Mouse (Mus musculus): ENCODE measurements around the gene Zfhx3.
"Not testable (repeated sequence)": the region's sequence is repeated elsewhere in the genome, so short reads cannot be mapped to it uniquely, and the experiment has no call there.

Gene Zfhx3

DNA sequence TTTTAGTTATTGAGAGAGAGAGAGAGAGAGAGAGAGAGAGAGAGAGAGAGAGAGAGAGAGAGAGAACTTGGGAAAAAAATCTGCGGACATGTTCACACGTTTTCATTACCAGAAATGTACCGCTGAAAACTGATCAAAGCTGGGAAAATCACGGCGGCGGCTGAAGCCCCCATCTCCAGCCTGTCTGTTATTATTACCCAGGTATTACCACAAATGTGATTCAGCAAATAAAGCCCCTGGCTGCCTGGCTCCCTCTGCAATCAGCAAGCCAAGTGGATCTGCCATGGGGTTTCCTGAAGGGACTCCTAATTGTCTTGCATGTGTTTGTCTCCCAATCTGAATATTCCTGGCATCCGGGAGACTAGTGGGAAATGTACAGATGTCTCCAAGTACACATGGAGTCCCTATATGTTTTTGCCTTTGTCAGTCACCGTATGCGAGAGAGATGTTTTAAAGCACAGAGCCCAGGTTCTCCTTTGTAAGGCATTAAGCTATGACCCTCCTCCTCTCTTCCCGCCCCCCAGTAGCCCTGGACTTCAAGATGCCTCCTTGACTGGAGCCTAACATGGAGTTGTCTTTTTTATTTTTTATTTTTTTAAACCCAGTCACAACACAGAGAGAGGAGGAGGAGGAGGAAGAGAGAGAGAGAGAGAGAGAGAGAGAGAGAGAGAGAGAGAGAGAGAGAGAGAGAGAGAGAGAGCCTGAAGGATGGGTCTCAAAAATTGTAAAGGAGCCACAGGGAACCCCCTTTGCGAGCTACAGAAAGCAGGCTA, at the start of gene Zfhx3:
TSS of gene Zfhx3 (plus strand) at position 723 of the 773 bp plus-strand sequence.
- DNase-seq (ENCODE audit: low spot score in 2 of 2) = no peak

DNA sequence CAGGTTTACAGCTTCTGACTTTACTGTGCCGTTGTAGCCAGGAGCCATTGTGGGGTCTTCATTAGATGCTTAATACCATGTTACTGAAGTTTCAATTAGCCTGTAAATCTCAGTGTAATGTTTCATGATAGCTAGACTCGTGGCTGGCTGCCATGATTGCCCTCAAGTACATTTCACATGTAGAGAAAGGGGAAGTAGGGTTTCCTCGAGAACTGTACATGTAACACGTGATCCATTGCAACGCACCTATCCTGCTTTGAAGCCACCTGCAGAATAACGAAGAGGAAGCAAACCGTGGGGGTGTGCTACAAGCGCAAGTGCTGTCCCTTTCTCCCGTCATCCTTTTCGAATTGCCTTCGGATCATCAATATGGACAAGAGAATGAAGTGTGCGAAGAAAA, 23.5 kb upstream of the Zfhx3 start:
- no peak for DNase-seq (ENCODE audit: low spot score in 2 of 2)

DNA sequence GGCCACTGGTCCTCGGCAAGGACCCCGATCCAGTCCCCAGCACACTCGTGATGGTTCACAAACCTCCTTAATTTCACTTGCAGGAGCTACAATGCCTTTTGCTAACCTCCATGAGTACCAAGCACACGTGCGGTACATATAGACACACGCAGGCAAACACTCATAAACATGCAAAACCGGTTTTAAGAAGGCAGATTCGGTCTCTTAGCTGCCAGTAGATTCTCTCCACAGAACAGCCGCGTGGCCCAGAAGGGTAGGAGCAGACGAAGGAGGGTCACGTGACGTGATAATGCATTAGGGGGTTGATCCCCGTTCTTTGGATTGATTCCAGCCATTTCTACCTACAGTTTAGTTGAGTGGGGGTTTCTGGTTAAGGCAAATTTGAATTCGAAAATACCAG, 16.3 kb upstream of the Zfhx3 start:
- no peak for DNase-seq (ENCODE audit: low spot score in 2 of 2)

DNA sequence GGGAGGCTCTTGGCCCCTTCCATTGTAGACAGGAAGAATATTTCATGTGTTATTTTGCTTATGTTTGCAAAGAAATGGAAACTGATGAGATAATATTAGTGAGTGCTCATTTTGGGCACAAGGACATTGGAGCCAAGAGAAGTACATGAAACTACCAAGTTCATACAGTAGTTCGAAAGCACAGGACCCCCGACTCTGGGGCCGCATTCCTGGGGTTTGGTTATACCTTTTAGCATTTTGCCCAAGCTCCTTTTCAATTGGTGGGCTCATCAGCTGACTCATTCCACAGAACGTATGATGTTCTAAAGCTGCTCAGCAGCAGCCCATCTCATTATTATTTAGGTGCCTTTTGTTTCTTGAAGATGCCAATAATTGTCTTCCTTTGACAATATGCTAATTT, 5.7 kb upstream of the Zfhx3 start:
- no peak for DNase-seq (ENCODE audit: low spot score in 2 of 2)

DNA sequence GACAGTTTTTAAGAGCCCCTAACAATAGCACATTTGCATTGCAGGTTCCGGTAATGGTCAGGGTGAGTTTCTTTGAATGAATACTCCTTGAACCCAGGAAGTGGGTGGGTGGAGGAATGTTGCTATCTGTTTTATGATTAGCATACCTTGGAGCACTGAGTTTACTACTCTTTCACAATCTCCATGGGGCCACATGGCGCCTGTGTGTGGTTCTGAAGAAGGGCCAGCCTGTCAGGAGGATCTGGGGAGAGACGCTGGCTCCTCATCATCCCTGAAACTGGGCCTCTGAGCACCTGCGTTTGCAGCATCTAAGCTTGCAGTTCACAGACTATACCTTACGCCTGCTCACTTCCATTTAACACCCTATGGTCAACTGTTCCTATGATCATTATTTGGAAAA, 4.2 kb upstream of the Zfhx3 start:
- not testable (repeated sequence) for DNase-seq (ENCODE audit: low spot score in 2 of 2)

DNA sequence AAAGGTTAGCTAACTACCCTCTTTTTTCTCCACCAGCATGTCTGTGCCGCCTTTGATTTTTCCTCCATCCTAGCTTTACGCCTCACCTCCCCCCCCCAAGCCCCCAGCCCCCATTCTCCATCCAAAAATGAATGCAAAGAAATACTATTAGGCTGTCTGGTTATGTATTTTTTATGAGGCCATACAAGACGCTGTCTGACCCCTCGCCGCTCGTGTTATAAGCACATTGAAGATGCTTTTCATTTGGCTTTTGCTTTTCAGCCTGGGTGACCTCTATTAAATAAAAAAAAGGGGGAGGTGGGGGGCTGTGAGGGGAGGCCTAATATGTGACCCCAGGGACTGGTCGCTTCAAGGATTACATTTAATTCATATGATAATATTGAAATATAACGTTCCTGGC, 2.3 kb upstream of the Zfhx3 start:
- DNase-seq (ENCODE audit: low spot score in 2 of 2) = no peak

DNA sequence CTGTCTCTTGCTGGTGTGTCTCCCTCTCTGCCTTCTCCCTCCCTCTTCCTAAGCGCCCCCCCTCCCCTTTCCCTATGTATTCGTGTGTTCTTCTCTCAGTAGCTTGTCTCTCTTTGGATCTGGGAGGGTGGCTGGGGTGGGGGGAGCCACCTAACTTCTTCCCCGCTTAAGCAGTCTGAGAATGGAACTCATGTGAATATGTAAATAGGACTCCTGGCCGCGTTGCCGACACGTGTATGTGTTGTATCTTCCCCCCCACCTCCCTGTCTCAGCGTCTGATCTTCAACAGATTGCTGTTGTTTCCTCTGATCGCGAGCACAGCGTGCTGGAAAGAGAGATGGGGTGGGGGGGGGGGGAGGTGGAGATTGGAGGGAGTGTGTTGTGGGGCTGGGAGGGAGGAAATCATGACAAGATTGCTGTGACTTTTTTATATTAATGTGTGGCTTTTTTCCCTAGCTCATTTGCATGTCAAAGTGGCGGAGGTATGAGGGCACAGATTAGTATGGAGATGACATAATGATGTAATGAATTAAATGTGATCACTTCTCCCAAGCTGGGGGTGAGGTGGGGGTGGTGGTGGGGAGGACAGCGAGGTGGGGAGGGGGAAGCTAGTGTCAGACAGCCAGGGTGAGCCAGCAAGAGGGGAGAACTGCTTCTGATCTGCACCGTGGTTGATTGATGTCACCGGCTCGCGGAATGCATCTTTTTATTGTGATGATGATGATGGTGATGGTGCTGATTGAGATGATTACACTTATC, 487 bp downstream of the Zfhx3 start:
- DNase-seq (ENCODE audit: low spot score in 2 of 2) = no peak

DNA sequence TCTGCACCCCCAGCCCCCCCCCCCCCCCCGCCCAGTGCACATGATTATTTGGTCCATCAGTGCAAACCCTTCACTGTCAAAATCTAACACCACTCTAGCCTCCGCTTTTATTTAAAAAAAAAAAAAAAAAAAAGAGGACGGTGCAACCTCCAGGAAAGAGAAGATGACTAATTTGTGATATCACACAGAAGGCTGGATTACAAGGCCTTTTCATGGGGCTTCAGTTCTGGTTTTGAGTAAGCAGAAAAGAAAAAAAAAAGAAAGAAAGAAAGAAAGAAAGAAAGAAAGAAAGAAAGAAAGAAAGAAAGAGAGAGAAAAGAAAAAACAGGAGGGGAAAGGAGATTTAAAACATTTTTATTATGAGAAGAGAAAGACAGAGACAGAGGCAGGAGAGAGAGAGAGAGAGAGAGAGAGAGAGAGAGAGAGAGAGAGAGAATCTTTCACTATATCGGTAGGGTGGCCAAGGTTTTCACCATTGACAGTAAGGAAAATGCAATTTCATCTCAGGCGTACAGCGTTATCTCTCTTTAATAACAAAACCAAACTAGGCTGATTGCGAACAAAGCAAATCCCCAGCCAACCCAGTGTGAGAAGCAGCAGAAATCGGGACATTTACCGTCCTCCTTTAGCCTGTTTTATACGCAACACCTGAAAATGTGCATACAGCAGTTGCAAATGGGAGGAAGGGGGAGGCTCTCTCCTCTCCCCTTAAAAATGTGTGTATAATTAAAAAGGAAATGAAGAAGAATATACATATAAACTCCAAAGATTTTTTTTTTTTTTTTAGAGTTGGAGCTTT, 1.3 kb downstream of the Zfhx3 start:
- DNase-seq (ENCODE audit: low spot score in 2 of 2) = no peak

DNA sequence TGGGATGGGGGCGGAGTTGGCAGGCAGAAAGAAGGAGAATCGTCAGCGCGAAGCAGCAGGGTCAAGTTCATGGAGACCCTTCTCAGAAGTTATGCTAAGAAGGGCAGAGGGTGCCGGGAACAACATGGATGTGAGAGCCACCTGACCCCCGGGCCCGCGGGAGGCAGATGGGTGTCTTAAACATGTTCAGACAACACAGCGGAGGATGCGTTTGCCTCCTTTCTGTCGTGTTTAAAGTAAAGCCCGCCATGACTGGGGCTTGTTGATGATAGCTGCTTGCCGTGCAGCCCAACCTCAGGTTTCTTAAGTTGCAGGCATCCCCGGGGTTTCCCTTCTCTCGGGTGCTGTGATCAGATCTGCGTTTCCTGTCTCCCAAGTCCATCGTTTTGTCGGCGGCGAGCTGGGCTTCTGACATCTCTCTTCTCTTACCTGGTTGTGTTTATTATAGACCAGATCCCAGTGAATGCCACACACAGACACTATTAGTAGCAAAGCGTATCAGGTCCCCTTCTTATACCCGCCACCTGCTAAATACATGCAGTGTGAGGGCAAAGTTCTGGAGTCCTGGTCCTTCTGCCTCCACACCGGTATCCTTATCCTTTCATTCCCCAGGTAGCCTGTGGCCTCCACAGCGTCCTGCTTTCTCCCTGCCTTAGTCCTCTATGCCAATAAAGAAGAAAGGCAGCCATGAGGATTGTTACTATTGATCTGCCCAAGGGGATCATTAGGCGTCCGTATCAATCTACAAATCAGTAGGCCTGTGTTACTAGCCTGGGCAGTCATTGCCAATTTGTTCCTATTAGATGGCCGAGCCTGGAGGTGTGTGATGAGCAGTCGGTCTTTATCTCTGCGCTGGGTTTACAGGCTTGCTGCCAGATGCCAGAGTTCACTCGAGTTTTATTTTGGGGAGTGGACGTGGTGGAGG, 2.5 kb downstream of the Zfhx3 start:
- DNase-seq (ENCODE audit: low spot score in 2 of 2) = no peak

DNA sequence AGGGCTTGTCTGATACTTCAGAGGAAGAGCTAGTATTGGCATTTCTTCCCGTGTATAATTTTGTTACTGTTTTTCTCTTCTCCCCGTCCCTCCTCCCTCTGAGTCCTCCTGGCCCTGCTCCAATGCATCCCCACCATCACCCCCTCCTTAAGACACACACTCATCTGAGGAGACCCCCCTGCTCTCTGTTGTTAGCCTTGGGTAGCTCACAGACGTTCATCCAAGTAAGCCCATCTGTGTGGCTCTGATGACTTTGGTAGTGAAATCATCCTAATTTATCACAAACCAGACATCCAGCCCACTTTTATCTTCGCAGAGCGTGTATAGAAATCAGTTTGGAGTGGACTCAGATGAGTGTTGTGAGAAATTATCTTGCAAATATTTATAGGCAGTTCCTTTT, 4.4 kb downstream of the Zfhx3 start:
- no peak for DNase-seq (ENCODE audit: low spot score in 2 of 2)

DNA sequence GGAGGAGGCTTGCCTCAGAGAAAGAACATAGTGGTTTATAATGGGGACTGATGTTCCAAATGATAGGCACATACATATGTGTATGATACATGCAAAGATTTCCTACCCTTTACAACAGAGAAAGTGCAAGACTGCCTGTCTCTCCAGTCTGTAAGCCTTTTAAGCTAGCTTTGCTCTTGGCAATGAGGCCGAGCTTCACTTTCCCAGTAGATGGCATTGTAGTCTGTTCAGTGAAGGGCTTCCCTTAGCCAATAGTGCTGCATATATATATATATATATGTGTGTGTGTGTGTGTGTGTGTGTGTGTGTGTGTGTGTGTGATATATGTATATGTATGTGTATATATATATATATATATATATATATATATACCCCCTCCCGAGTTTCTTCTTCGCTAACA, 13.4 kb downstream of the Zfhx3 start:
- DNase-seq (ENCODE audit: low spot score in 2 of 2) = no peak

DNA sequence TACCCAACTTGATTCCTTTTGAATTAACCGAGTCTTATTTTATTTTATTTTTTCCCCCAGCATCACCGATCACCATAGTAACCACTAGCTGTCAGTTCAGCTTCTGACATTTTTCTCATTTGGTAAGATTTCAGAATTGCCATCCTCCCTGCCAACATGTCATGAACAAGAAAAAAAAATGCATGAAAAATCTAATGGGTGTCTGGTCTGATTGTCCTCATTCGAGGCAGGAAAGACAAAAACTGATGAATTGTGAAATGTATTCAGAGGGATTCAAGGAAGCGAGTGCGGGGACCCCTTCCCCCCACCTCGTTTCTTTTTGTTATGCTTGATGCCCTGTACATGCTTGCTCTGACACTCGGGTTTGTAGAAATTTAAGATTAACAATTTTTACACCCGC, 15.1 kb downstream of the Zfhx3 start:
- DNase-seq (ENCODE audit: low spot score in 2 of 2) = no peak

DNA sequence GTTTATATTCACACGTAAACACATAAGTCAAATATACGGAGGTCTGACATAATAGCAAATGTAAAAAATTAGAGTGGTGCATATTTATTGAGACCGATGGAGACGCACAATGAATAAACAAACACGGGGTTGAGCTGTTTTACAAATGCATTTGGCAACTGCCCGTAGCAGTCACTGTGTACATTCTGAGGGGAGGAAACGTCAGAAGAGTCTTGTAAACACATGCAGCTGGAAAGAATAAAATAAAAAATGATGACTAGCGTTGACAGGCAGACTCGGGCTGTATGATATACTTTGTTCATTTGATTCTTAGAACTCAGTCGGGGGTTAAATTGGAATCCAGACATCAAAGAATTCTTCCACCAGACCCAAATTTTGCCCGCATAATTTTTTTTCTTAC, 18.0 kb downstream of the Zfhx3 start:
- no peak for DNase-seq (ENCODE audit: low spot score in 2 of 2)

DNA sequence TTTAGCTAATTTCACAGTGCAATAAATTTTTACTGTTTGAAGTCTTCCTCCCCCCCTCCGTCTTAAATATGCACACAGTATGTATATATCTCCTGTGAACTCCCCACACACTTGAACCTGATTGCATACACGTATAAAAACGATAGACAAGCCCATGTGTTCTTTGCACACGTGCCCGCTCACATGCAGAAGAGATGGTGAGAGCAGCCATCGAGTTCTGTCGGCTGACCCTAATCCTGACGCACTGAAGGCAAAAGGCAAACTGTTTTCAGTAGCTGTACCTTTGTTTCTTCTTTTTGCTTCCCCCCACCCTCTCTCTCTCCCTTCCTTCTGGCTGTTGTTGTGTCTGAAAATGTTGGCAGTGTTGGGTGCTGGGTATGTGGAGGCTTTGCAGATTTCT, 18.4 kb downstream of the Zfhx3 start:
- no peak for DNase-seq (ENCODE audit: low spot score in 2 of 2)

DNA sequence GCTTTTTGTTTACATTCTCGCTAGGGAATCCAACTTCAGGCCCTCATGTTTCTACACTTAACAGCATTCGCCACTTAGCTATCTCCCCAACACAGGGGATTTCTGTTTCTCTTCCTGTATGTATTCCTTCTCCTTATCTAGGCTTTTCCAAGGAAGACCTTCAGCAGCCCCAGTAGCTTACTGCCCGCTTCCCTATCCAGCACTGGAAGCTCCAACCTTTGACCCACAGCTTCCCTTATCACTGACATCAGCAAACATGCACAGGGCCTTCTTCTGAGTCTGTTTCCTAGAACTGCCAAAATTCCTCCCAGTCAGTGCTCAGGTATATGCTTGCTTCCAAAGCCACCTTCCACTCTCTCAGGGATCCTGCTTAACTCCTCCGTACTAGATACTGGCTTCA, 29.8 kb downstream of the Zfhx3 start:
- no peak for DNase-seq (ENCODE audit: low spot score in 2 of 2)

DNA sequence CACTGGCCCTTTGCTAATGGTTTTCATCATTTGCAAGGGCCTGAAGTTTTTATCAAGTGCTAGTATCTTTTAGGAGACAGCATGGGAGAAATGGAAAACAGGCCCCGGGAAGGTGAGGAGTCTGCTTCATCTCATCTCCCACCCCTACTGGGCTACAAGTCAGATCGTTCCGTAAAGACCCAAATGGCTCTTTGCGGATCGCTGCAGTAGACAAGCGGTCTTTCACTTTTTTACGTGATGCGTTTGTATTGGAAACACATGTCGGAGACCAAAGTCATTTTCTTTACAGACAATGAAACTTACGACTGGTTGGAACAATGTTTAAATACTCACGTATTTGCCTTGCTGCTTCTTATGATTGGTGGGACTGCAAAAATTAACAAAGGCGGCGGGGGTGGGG, 32.0 kb downstream of the Zfhx3 start:
- DNase-seq (ENCODE audit: low spot score in 2 of 2) = no peak

DNA sequence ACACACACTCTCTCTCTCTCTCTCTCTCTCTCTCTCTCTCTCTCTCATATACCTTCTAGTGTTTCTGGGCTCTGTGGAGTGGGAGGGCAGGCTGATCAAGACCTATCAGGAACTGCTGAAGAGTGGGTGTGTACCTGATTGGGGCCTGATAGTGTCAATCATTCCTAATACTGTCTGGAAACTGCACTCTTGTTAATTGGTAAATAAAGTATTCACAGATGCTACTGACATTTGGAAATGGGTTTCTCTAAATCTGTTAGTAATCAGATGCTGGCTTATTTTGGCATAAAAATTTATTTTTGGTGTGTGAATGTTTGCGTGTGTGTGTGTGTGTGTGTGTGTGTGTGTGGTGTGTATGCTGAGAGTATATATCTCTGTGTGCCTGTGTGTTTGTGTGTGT, 35.8 kb downstream of the Zfhx3 start:
- DNase-seq (ENCODE audit: low spot score in 2 of 2) = no peak

DNA sequence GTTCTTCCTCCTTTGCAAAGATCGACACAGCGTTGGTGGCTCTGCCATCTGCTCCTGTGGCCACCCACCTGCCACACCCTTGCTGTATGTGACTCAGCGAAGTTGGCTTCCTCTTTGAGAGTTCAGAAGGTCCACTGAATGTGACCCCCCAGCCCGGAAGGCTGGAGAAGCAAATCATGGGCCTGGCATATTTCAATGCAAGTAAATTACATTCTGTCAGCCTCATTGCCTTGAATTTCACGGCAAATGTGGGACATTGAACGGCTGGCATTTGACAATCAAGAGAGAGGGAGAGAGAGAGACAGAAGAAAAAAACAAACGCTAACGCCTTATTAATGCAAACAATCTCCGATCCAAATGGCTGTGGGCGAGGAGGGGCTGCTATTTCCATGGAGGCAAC, 38.2 kb downstream of the Zfhx3 start:
- no peak for DNase-seq (ENCODE audit: low spot score in 2 of 2)

DNA sequence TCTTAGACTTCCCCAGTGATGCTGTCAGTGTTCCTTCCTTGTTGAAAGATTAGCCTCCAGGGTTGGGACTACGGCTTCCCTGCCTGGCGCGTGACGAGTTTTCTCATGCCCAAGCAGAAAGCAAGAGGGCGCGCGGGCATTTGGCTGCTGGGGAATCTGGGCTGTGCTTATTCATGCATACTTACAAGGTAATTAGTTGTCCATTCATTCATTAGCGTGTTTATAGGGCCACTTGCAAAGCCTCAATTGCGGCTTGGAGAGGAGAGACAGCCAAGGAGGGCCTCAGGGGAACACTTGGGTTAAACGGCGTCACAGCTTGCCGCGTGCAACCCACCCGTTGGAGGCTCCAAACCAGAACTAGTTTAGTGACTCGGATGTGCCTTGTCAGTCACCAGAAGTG, 44.2 kb downstream of the Zfhx3 start:
- no peak for DNase-seq (ENCODE audit: low spot score in 2 of 2)

DNA sequence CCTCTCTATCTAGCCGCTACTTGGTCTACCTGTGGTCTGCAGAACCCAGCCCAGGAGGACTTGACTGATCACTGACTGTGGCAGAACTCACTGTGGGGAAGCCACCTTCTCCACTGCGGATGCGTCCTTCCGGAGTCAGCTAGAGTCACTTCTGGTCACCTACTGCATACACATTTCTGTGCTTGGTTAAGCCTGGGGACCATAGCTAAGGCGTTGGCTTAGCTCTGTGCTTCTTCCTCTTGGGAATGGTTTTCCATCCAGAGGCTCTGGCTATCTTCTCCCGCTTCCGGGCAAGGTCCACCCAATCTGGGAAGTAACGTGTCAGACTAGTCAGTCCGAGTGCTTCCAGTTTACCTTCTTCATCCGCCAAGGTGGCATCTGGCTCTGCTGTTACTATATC, 56.4 kb downstream of the Zfhx3 start:
- no peak for DNase-seq (ENCODE audit: low spot score in 2 of 2)

DNA sequence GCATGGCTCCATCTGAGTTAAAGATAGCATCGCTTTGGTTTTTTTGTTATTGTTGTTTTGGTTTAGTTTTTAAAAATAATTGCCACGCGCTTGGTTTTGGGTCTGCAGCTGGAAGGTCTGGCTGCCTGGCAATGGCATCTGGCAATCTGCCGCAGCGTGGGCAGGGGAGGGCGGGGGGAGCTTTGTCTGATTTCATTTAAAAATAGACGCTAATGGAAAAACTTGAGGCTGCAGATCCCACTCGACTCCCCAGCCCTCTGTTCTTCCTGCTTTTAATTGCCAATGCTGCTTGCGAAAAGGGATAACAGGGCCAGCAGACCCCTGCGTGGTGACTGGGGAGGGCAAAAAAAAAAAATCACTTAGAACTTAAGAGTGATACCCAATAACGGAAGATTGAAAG, 69.1 kb downstream of the Zfhx3 start:
- DNase-seq (ENCODE audit: low spot score in 2 of 2) = no peak

DNA sequence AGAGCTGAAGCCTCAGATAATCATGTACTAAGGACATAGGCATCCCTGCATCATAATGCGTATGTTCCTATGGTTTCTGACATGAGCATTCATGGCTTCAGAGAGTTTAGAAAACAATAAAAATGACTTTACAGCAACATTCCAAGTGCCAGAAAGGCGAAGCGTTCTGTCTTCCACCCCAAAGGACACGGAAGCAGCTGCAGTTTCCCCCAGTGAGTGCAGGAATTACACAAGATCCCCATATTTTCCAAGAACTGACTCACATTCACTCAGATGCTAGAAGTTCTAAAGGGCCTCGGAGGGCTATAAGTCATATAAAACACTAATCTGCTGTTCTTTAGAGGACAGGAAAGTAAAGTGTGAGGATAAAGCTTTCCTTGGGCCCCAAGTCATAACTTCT, 75.3 kb downstream of the Zfhx3 start:
- no peak for DNase-seq (ENCODE audit: low spot score in 2 of 2)

Data from heart, adult 9 months (tissue).